Mouse (Mus musculus) forebrain, embryonic 15.5 days (tissue): ENCODE measurements around the gene Abhd4. TPM values are rescaled to one million over a fixed set of nuclear protein-coding genes. Genes with fewer than 3 reads are reported as not detected.
"Not testable (repeated sequence)": the region's sequence is repeated elsewhere in the genome, so short reads cannot be mapped to it uniquely, and the experiment has no call there.

ENCODE experiments used
- ATAC-seq: fragments of 200-750 bp; cut with Nextera tagmentation; replicated peaks from 2 replicates; pipeline ENCODE4 v1.8.0; 2017; ENCODE audit warnings: mild to moderate bottlenecking, moderate TSS enrichment, moderate library complexity
- H3K27ac ChIP-seq: fragments of 300-500 bp; sonication (generic); replicated peaks from 2 replicates; pipeline ENCODE4 v1.5.1; 2015; ENCODE audit warnings: mild to moderate bottlenecking, inconsistent platforms
- H3K27me3 ChIP-seq: fragments of 300-500 bp; sonication (generic); 2 replicates; pipeline ENCODE4 v1.6.1; 2015; ENCODE audit warnings: inconsistent platforms
- H3K36me3 ChIP-seq: fragments of 300-500 bp; sonication (generic); 2 replicates; pipeline ENCODE4 v1.6.1; 2015; ENCODE audit warnings: mild to moderate bottlenecking, inconsistent platforms
- H3K4me1 ChIP-seq: fragments of 300-500 bp; sonication (generic); 2 replicates; pipeline ENCODE4 v1.6.1; 2015; ENCODE audit warnings: inconsistent platforms
- H3K4me2 ChIP-seq: fragments of 300-500 bp; sonication (generic); replicated peaks from 2 replicates; pipeline ENCODE4 v1.6.1; 2015; ENCODE audit warnings: mild to moderate bottlenecking, inconsistent platforms
- H3K4me3 ChIP-seq: fragments of 300-500 bp; sonication (generic); 2 replicates; pipeline ENCODE4 v1.5.1; 2015; ENCODE audit warnings: mild to moderate bottlenecking, inconsistent platforms
- H3K9ac ChIP-seq: fragments of 300-500 bp; sonication (generic); replicated peaks from 2 replicates; pipeline ENCODE4 v1.6.1; 2015; ENCODE audit warnings: mild to moderate bottlenecking, inconsistent platforms
- H3K9me3 ChIP-seq: fragments of 300-500 bp; sonication (generic); 2 replicates; pipeline ENCODE4 v1.6.1; 2016; ENCODE audit warnings: inconsistent platforms
- WGBS: fragments of 180-500 bp; shearing (Covaris S2); methylation state at CpG from one replicate; pipeline ENCODE4 v1.1.7; 2015; ENCODE audit warnings: mixed read lengths; 5-methylcytosine and 5-hydroxymethylcytosine counted together
- polyA plus RNA-seq: library from polyadenylated mRNA; unstranded; fragments of >200 nt; fragmentation: Nextera tagmentation; extraction: Ambion mirVana; gene quantifications from 2 replicates; pipeline ENCODE4 v1.2.1, GENCODE M21; 2015

Gene Abhd4
- polyA plus RNA-seq, 1 experiment from 2014 or later, result 53.9 TPM

- no peaks in the 10 kb centered on the region for H3K27me3 ChIP-seq
- 94% methylated on average over 5 of the region's 5 CpGs for WGBS
- H3K36me3 ChIP-seq, result no peaks in the 10 kb centered on the region
- H3K4me3 ChIP-seq, result no peak overlapping the region
- no peaks in the 10 kb centered on the region for H3K9me3 ChIP-seq
- H3K27ac ChIP-seq, result no peak overlapping the region
- H3K4me1 ChIP-seq, result peaks cover 11% of the 10 kb centered on the region
- H3K9ac ChIP-seq, result no peak overlapping the region
- ATAC-seq, result no peak
- no peak overlapping the region for H3K4me2 ChIP-seq
Measured at GRCm38 (mm10) chr14:54224064-54224417, 29.9 kb upstream of the Abhd4 start.

- WGBS, result 48% methylated on average over 16 of the region's 16 CpGs
- Histone ChIP-seq H3K4me1 (peaks cover 14% of the 10 kb centered on the region), H3K27ac (no peak overlapping the region), H3K9ac (no peak overlapping the region), H3K4me2 (no peak overlapping the region), H3K36me3 (no peaks in the 10 kb centered on the region), H3K9me3 (no peaks in the 10 kb centered on the region), H3K27me3 (no peaks in the 10 kb centered on the region), H3K4me3 (no peak overlapping the region)
- ATAC-seq, result no peak
Measured at GRCm38 (mm10) chr14:54224484-54225467, 29.2 kb upstream of the Abhd4 start.

GRCm38 (mm10) chr14:54225725-54226124 lies 28.3 kb upstream of the Abhd4 start:
- H3K4me3 ChIP-seq, result no peak overlapping the region
- H3K9ac ChIP-seq, result no peak overlapping the region
- H3K27me3 ChIP-seq, result no peaks in the 10 kb centered on the region
- H3K4me2 ChIP-seq, result no peak overlapping the region
- ATAC-seq, result no peak
- no peaks in the 10 kb centered on the region for H3K9me3 ChIP-seq
- H3K36me3 ChIP-seq, result no peaks in the 10 kb centered on the region
- no peak overlapping the region for H3K27ac ChIP-seq
- 86% methylated on average over 11 of the region's 11 CpGs for whole genome bisulfite sequencing
- peaks cover 14% of the 10 kb centered on the region for H3K4me1 ChIP-seq

GRCm38 (mm10) chr14:54226911-54227811 lies 26.8 kb upstream of the Abhd4 start:
- H3K36me3 ChIP-seq, result no peaks in the 10 kb centered on the region
- no peak overlapping the region for H3K4me2 ChIP-seq
- 0 out of 2 replicates have a peak, but pooled peaks have one; percentile 5 for ATAC-seq
- no peak overlapping the region for H3K9ac ChIP-seq
- H3K27ac ChIP-seq, result no peak overlapping the region
- H3K27me3 ChIP-seq, result no peaks in the 10 kb centered on the region
- WGBS, result 60% methylated on average over 16 of the region's 16 CpGs
- H3K4me1 ChIP-seq, result peaks cover 14% of the 10 kb centered on the region
- no peaks in the 10 kb centered on the region for H3K9me3 ChIP-seq
- no peak overlapping the region for H3K4me3 ChIP-seq

- peaks cover 17% of the 10 kb centered on the region for H3K4me1 ChIP-seq
- H3K27me3 ChIP-seq, result no peaks in the 10 kb centered on the region
- H3K27ac ChIP-seq, result peak overlapping the region; percentile 71
- peak overlapping the region; percentile 62 for H3K4me2 ChIP-seq
- peak; percentile 80 for ATAC-seq
- peak overlapping the region; percentile 61 for H3K9ac ChIP-seq
- no peaks in the 10 kb centered on the region for H3K36me3 ChIP-seq
- H3K9me3 ChIP-seq, result no peaks in the 10 kb centered on the region
- WGBS, result under 1% methylated on average over 10 of the region's 10 CpGs
- H3K4me3 ChIP-seq, result peak overlapping the region; percentile 29
Measured at GRCm38 (mm10) chr14:54227911-54228451, 26.0 kb upstream of the Abhd4 start.

GRCm38 (mm10) chr14:54228501-54228900 lies 25.5 kb upstream of the Abhd4 start:
- Histone ChIP-seq H3K9ac (peak overlapping the region; percentile 61), H3K9me3 (no peaks in the 10 kb centered on the region), H3K4me1 (peaks cover 22% of the 10 kb centered on the region), H3K4me3 (peak overlapping the region; percentile 29), H3K36me3 (no peaks in the 10 kb centered on the region), H3K27ac (peak overlapping the region; percentile 71), H3K4me2 (peak overlapping the region; percentile 62), H3K27me3 (no peaks in the 10 kb centered on the region)
- 10% methylated on average over 7 of the region's 7 CpGs for WGBS
- peak; percentile 42 for ATAC-seq

GRCm38 (mm10) chr14:54228933-54229713 lies 24.9 kb upstream of the Abhd4 start:
- peak; percentile 67 for ATAC-seq
- Histone ChIP-seq H3K9me3 (no peaks in the 10 kb centered on the region), H3K27me3 (no peaks in the 10 kb centered on the region), H3K9ac (peak overlapping the region; percentile 61), H3K4me2 (peak overlapping the region; percentile 62), H3K27ac (peak overlapping the region; percentile 71), H3K4me1 (peaks cover 22% of the 10 kb centered on the region), H3K4me3 (peak overlapping the region; percentile 29), H3K36me3 (no peaks in the 10 kb centered on the region)
- WGBS, result 8% methylated on average over 25 of the region's 25 CpGs

GRCm38 (mm10) chr14:54229849-54230248 lies 24.1 kb upstream of the Abhd4 start:
- not testable (repeated sequence) for H3K9ac ChIP-seq, H3K36me3 ChIP-seq, H3K4me3 ChIP-seq, ATAC-seq, H3K4me2 ChIP-seq, H3K27ac ChIP-seq, H3K9me3 ChIP-seq, H3K27me3 ChIP-seq
- peaks cover 22% of the 10 kb centered on the region for H3K4me1 ChIP-seq
- 79% methylated on average over 3 of the region's 4 CpGs for WGBS

GRCm38 (mm10) chr14:54230638-54231150 lies 23.3 kb upstream of the Abhd4 start:
- no peak for ATAC-seq
- Histone ChIP-seq H3K4me3 (no peak overlapping the region), H3K27me3 (no peaks in the 10 kb centered on the region), H3K4me1 (peaks cover 22% of the 10 kb centered on the region), H3K9ac (no peak overlapping the region), H3K9me3 (no peaks in the 10 kb centered on the region), H3K36me3 (peaks cover 7% of the 10 kb centered on the region; the same call in 1 of the 2 replicates), H3K4me2 (no peak overlapping the region), H3K27ac (no peak overlapping the region)
- 87% methylated on average over 14 of the region's 14 CpGs for WGBS

GRCm38 (mm10) chr14:54231176-54231956 lies 22.6 kb upstream of the Abhd4 start:
- H3K4me3 ChIP-seq, result no peak overlapping the region
- no peak overlapping the region for H3K27ac ChIP-seq
- peaks cover 7% of the 10 kb centered on the region; the same call in 1 of the 2 replicates for H3K36me3 ChIP-seq
- H3K27me3 ChIP-seq, result no peaks in the 10 kb centered on the region
- H3K4me2 ChIP-seq, result no peak overlapping the region
- H3K9me3 ChIP-seq, result no peaks in the 10 kb centered on the region
- H3K9ac ChIP-seq, result no peak overlapping the region
- WGBS, result 89% methylated on average over 21 of the region's 21 CpGs
- ATAC-seq, result no peak
- H3K4me1 ChIP-seq, result peaks cover 22% of the 10 kb centered on the region
